Mouse (Mus musculus) hindlimb bud, embryonic 11.5 days (tissue): Measurements from ENCODE around the gene Xkr7.

Experiments
- DNase-seq: peaks from one replicate; pipeline ENCODE4 v3.0.0-alpha.2; 2012; ENCODE audit warnings: low read depth, low spot score; ENCODE audit errors: extremely low spot score

The Xkr7 gene

GRCm38 (mm10) chr2:153066991-153067390 lies 35.3 kb downstream of the Xkr7 start:
- DNase-seq, result no peak

GRCm38 (mm10) chr2:153070762-153071490 lies 39.3 kb downstream of the Xkr7 start:
- no peak for DNase-seq

DNA sequence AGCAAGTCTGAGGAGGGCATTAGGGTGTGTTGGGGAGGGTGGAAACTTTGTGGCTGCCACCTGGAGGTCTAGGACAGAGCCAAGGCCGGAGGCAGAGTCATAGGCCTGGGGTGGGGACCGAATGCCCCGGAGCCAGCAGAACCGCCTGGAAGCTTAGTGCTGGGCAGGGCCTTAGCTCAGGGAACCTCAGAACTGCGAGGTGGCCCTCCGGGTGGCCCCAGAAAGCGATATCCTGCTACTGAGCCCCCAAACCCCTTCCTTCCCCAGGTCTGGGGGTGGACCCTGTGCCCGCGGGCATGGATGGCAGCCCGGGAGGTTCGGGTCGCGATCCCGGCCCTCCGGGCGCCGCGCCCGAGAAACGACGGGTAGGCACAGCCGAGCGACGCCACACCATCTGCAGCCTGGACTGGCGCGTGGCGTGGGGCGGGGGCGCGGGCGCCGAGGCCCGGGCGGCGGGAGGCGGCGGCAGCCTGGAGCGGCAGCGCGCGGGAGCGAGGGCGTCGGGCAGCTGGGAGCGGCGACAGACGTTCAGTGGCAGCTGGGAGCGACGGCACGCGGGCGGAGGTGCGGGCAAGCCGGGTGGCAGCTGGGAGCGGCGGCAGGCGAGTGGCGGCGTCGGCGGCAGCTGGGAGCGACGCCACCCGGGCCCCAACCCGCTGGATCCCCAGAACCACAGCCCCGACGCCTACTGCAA lies 40.0 kb downstream of the Xkr7 start:
- no peak for DNase-seq

DNA sequence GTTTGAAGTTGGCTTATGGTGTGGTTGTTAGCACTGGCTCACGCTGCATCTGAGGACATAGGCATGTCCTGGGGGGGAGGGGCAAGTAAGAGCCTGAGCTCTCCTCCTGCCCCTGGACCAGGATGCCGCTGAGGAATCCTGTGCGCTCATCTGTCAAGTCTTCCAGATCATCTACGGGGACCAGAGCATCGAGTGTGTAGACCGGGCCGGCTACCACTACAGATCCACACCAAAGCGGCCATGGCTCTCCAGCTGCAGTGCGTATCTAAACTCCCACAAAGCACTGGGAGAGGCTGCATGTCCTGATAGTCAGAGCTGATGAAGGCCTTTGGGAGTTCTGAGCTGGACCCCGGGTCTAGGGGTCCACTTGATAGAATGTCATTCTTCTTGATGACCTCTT lies 43.0 kb downstream of the Xkr7 start:
- DNase-seq, result no peak

DNA sequence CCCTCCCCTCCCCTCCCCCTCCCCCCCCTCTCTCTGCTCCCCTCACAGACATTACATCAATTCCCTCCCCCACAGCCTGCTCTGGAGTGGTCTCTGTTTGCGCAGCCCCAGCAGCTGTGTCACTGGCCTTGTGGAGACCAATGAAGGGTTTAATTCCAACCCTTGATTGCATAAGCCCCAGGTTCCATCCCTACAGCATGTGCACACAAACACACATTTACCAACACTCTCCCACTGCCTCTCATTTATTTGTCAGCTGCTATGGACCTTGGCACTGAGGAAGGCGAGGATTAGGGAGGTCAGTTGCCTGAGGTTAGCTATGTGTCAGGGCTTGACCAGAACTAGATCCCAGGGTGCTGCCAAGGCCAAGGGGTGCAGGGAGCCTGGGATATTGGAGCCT lies 44.3 kb downstream of the Xkr7 start:
- DNase-seq, result no peak

DNA sequence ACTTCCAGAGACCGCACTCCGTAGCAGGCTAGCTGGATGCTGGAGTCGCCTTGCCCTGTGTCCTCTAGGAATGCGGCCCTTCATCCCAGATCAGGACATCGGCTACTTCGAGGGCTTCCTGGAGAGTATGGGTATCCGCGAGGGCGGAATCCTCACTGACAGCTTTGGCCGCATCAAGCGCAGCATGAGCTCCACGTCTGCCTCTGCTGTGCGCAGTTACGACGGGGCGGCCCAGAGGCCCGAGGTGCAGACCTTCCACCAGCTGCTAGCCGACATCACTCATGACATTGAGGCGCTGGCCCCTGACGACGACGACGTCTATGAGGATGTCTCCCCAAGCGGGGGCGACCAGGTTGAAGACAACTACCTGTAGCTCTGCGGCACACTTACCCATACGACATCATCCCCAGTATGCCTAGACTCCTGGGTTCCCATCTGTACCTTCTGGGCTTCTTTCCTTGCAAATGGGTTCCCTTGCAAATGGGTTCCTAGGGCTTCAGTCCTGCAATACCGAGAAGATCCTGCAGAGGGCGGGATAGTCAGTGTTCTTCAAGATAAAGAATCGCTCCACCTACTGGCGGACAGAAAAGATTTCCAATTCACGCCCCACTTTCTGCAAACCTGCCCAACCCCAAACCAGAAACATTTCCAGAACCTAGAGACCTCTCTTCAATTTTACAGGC lies 49.3 kb downstream of the Xkr7 start:
- DNase-seq, result peak; percentile 94

GRCm38 (mm10) chr2:153081866-153082265 lies 50.2 kb downstream of the Xkr7 start:
- DNase-seq, result no peak

DNA sequence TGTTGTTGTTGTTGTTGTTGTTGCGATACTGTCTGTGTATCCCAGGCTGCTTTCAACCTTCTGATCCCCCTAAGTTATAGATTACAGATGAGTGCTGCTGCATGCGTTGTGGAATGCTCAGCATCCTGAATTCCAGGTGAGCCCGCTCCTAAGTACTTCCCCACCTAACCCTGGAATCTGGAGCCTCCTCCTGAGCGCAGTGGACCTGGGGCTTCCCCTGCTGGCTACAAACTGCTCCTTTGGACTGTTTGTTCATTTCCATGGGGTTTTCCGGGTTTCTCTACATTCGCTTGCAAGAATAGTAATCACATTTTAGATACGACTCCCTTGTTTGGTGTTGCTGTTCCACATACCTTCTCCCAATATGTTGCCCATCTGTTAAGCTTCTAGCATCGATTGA lies 51.6 kb downstream of the Xkr7 start:
- DNase-seq, result no peak

DNA sequence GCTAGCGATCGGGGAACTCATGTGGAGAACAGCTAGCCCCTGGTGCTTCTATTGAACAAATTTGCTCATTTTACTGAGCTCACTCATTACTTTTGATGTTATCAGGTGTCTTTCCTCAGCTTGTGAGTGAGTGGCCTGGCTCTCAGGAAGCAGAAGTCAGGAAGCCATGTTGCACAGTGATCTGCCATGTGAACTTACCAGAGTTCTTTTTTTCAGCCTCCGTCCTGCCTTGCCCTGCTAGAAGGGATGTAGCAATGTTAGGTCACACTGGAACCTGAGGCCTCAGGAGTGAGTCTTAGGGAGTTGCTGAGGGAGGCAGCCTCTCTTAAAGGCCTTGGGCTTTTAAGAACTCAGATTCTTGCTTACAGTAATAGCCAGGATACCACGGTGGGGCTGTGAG lies 52.2 kb downstream of the Xkr7 start:
- no peak for DNase-seq

DNA sequence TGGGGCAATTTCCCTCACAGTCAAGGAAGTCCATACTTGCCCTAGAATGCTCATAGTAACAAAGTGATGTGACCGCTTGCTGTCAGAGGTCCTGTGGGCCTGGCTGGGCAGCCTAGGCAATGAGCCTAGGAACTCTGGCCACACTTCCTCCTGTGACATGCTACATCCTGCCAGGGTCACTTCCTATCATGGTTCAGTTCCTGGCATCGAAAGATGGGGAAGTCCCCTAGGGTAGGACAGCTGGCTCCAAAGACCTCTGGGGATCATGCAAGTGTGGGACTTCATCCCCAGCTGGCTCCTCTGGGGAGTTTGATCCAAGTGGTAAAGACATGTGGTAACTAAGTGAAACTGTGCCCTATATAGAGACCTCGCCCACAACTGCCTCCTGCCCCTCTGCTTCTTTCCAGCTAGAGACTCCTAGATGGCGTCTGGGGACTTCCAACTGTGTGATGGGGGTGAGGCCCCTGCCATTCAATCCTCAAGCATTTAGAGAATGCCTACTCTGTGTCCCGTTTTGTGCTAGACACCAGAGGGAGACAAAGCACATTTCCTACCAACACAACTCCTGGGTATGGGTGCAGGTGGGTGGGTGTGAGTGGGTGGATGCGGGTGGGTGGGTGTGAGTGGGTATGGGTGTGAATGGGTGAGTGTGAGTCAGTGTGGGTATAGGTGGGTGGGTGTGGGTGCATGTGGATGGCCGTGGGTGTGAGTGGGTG lies 52.8 kb downstream of the Xkr7 start:
- DNase-seq, result no peak

GRCm38 (mm10) chr2:153085556-153085955 lies 53.9 kb downstream of the Xkr7 start:
- no peak for DNase-seq

- no peak for DNase-seq
These were observed 54.5 kb downstream of the Xkr7 start for GRCm38 (mm10) chr2:153086166-153086565.

DNA sequence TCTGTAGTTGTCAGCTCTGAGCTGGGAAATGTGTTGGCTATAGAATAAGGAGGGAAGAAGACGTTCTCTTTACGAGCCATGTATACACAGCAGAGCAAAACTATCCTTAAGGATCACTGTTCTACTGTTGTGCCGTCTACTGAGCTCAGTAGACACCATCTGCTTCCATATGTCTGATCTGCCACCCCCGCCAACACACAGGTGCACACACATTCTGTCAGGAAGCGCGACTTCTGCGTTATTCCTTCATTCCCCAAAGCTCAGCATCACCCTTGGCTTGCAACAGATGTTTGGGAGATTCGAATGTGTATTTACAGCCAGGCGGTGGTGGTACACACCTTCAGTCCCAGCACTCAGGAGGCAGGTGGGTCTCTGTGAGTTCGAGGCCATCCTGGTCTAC lies 55.4 kb downstream of the Xkr7 start:
- DNase-seq, result no peak

DNA sequence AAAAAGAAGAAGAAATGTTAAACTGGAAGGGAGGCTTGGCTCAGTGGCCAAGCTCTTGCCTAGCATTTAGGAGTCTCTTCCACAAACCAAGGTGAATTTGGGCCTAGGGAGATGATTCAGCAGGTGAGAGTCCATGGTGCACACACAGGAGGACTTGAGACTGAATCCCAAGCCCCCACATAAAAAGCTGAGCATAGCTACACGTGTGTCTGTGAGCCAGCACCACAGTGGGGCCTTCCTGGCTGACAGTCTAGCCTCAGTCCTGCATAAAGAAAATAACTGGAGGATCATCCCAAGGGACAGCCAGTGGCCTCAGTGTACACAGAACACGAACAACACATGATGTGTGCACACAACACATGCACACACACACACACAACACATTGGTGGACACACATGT lies 57.7 kb downstream of the Xkr7 start:
- DNase-seq, result no peak

DNA sequence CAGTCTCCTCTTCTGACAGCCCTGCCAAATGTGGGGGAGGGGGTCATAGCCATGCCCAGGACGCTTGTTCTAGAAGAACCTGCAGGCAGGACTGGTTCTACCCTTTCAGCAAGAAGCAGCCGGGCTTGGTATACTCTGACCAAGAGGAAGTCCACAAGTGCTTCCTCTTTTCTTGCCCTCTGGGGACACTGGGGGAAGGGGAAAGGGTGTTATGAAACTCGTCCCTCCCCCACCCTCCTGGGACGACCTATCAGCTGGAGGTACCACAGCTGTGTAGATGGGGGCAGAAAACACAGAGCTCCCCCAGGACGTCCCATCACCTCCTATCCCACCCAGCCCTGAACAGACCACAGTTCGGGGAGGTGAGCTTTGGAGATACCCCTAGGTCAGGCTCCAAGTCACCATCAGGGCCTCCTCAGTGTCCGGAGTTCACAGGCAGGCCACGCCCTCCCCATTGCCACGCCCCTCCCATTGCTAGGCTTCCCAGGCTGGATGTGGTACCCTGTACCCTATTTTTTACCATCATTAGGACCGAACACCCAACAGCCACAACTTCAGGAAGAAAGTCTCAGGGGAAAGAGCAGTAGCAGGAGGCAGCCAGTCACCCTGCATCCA lies 59.0 kb downstream of the Xkr7 start:
- no peak for DNase-seq
